Mouse (Mus musculus) stomach, postnatal 0 days (tissue): ENCODE data around the gene Sdhaf4. TPM values are rescaled to one million over a fixed set of nuclear protein-coding genes. Genes with fewer than 3 reads are reported as not detected.
"Not testable (repeated sequence)": the region's sequence is repeated elsewhere in the genome, so short reads cannot be mapped to it uniquely, and the experiment has no call there.

ENCODE experiments used
- ATAC-seq: fragments of 200-750 bp; cut with Nextera tagmentation; 2 replicates; pipeline ENCODE4 v1.8.0; 2017; ENCODE audit not compliant: low FRiP score, low TSS enrichment
- DNase-seq: peaks from one replicate; pipeline ENCODE4 v3.0.0-alpha.2; 2016; ENCODE audit warnings: low spot score
- H3K27ac ChIP-seq: fragments of 300-500 bp; sonication (generic); replicated peaks from 2 replicates; pipeline ENCODE4 v1.5.1; 2014; ENCODE audit warnings: mild to moderate bottlenecking, control low read depth
- H3K27me3 ChIP-seq: fragments of 300-500 bp; sonication (generic); 2 replicates; pipeline ENCODE4 v1.6.1; 2014; ENCODE audit warnings: low read length; ENCODE audit not compliant: control insufficient read depth, insufficient read depth
- H3K36me3 ChIP-seq: fragments of 300-500 bp; sonication (generic); 2 replicates; pipeline ENCODE4 v1.6.1; 2014; ENCODE audit warnings: low read length, mixed read lengths; ENCODE audit not compliant: control insufficient read depth, insufficient read depth
- H3K4me1 ChIP-seq: fragments of 300-500 bp; sonication (generic); replicated peaks from 2 replicates; pipeline ENCODE4 v1.6.1; 2014; ENCODE audit warnings: antibody characterized with exemption; ENCODE audit not compliant: control insufficient read depth, insufficient read depth
- H3K4me2 ChIP-seq: fragments of 300-500 bp; sonication (generic); replicated peaks from 2 replicates; pipeline ENCODE4 v1.6.1; 2014; ENCODE audit warnings: low read depth, mild to moderate bottlenecking, control low read depth, moderate library complexity
- H3K4me3 ChIP-seq: fragments of 300-500 bp; sonication (generic); 2 replicates; pipeline ENCODE4 v1.5.1; 2014; ENCODE audit warnings: low read depth, low read length, control low read depth
- H3K9ac ChIP-seq: fragments of 300-500 bp; sonication (generic); 2 replicates; pipeline ENCODE4 v1.6.1; 2014; ENCODE audit warnings: mild to moderate bottlenecking, low read length, control low read depth, mixed read lengths
- H3K9me3 ChIP-seq: fragments of 300-500 bp; sonication (generic); 2 replicates; pipeline ENCODE4 v1.6.1; 2016; ENCODE audit warnings: low read length; ENCODE audit not compliant: control insufficient read depth
- CTCF ChIP-seq: IDR thresholded peaks from 2 replicates; pipeline ENCODE4 v1.5.1; 2016; ENCODE audit warnings: antibody characterized with exemption, low read depth, mild to moderate bottlenecking, moderate library complexity
- EP300 ChIP-seq: optimal IDR thresholded peaks from 2 replicates; pipeline ENCODE3; 2016; ENCODE audit warnings: antibody characterized with exemption
- WGBS: fragments of 180-500 bp; shearing (Covaris S2); extraction: QIAGEN DNeasy Blood & Tissue Kit; methylation state at CpG from one replicate; pipeline ENCODE4 v1.1.7; 2014; 5-methylcytosine and 5-hydroxymethylcytosine counted together
- polyA plus RNA-seq: library from polyadenylated mRNA; unstranded; fragments of >200 nt; fragmentation: Nextera tagmentation; extraction: Ambion mirVana; gene quantifications from 2 replicates; pipeline ENCODE4 v1.2.1, GENCODE M21; 2015

Sdhaf4 gene
- polyA plus RNA-seq, 1 experiment from 2014 or later: 72.8 TPM

- Histone ChIP-seq H3K36me3 (no peaks in the 10 kb centered on the region; the same call in 1 of the 2 replicates), H3K27ac (no peak overlapping the region), H3K9me3 (no peaks in the 10 kb centered on the region), H3K4me2 (no peak overlapping the region), H3K4me1 (no peaks in the 10 kb centered on the region), H3K4me3 (no peak overlapping the region), H3K9ac (no peak overlapping the region), H3K27me3 (no peaks in the 10 kb centered on the region)
- ATAC-seq (no peak), DNase-seq (no peak)
- no peak for TF ChIP-seq EP300
- no peak for TF ChIP-seq CTCF
- WGBS: 95% methylated on average over 4 of the region's 4 CpGs
These were observed 10.0 kb downstream of the Sdhaf4 start for GRCm38 (mm10) chr1:23995420-23995819.

GRCm38 (mm10) chr1:23983118-23983517 is 22.3 kb downstream of the Sdhaf4 start:
- Histone ChIP-seq H3K4me1 (no peaks in the 10 kb centered on the region), H3K27me3 (no peaks in the 10 kb centered on the region), H3K9me3 (no peaks in the 10 kb centered on the region), H3K36me3 (no peaks in the 10 kb centered on the region), H3K27ac (no peak overlapping the region), H3K4me2 (no peak overlapping the region), H3K9ac (no peak overlapping the region), H3K4me3 (no peak overlapping the region)
- no peak for ATAC-seq
- 91% methylated on average over 3 of the region's 3 CpGs for WGBS
- TF ChIP-seq CTCF: no peak
- no peak for TF ChIP-seq EP300
- no peak for DNase-seq

GRCm38 (mm10) chr1:23978281-23978680 is 27.2 kb downstream of the Sdhaf4 start:
- Histone ChIP-seq H3K27me3 (no peaks in the 10 kb centered on the region), H3K27ac (no peak overlapping the region), H3K9me3 (no peaks in the 10 kb centered on the region), H3K4me1 (no peaks in the 10 kb centered on the region), H3K9ac (no peak overlapping the region), H3K36me3 (no peaks in the 10 kb centered on the region), H3K4me2 (no peak overlapping the region), H3K4me3 (no peak overlapping the region)
- no peak for ATAC-seq
- DNase-seq: no peak
- TF ChIP-seq CTCF (no peak), EP300 (no peak)
- WGBS: 84% methylated on average over 6 of the region's 6 CpGs

- not testable (repeated sequence) for H3K36me3 ChIP-seq, DNase-seq, H3K9me3 ChIP-seq, H3K4me1 ChIP-seq, ATAC-seq, H3K27ac ChIP-seq, H3K4me2 ChIP-seq, H3K4me3 ChIP-seq, H3K27me3 ChIP-seq, H3K9ac ChIP-seq
- 83% methylated on average over 3 of the region's 4 CpGs for WGBS
These were observed 34.3 kb downstream of the Sdhaf4 start for GRCm38 (mm10) chr1:23971159-23971558.

- ATAC-seq (peak; percentile 24; the same call in 1 of the 2 replicates), DNase-seq (no peak)
- 0 out of 2 replicates have a peak, but pooled peaks cover 2% of the 10 kb centered on the region for H3K9me3 ChIP-seq
- TF ChIP-seq CTCF (no peak), EP300 (no peak)
- H3K9ac ChIP-seq: no peak overlapping the region
- H3K4me1 ChIP-seq: no peaks in the 10 kb centered on the region
- no peak overlapping the region for H3K4me3 ChIP-seq
- H3K27me3 ChIP-seq: no peaks in the 10 kb centered on the region
- WGBS: 83% methylated on average over 9 of the region's 9 CpGs
- H3K36me3 ChIP-seq: no peaks in the 10 kb centered on the region
- H3K4me2 ChIP-seq: no peak overlapping the region
- no peak overlapping the region for H3K27ac ChIP-seq
These were observed 37.3 kb downstream of the Sdhaf4 start for GRCm38 (mm10) chr1:23968027-23968725.

GRCm38 (mm10) chr1:23966226-23966625 is 39.2 kb downstream of the Sdhaf4 start:
- WGBS: 59% methylated on average over 1 of the region's 1 CpGs
- DNase-seq: no peak

More at GRCm38 (mm10) chr1:23966226-23966625, 39.2 kb downstream of the Sdhaf4 start:
- Histone ChIP-seq H3K36me3 (no peaks in the 10 kb centered on the region), H3K27ac (no peak overlapping the region), H3K27me3 (no peaks in the 10 kb centered on the region), H3K4me3 (no peak overlapping the region), H3K9me3 (0 out of 2 replicates have a peak, but pooled peaks cover 2% of the 10 kb centered on the region), H3K4me2 (no peak overlapping the region), H3K4me1 (no peaks in the 10 kb centered on the region), H3K9ac (no peak overlapping the region)
- TF ChIP-seq EP300: no peak
- TF ChIP-seq CTCF: no peak
- ATAC-seq: no peak
